Mouse (Mus musculus) central nervous system, embryonic 11.5 days (tissue): Measurements from ENCODE around the gene Map4k2. TPM values are rescaled to one million over a fixed set of nuclear protein-coding genes. Genes with fewer than 3 reads are reported as not detected.

Experiments
- polyA plus RNA-seq: library from polyadenylated mRNA; depleted of rRNA; stranded (reverse); fragments of >200 nt; gene quantifications from 2 replicates; pipeline ENCODE4 v1.2.3, GENCODE M21; 2012; rRNA removed

Gene Map4k2
- 52.5 and 65.3 TPM in 2 replicates for polyA plus RNA-seq

DNA sequence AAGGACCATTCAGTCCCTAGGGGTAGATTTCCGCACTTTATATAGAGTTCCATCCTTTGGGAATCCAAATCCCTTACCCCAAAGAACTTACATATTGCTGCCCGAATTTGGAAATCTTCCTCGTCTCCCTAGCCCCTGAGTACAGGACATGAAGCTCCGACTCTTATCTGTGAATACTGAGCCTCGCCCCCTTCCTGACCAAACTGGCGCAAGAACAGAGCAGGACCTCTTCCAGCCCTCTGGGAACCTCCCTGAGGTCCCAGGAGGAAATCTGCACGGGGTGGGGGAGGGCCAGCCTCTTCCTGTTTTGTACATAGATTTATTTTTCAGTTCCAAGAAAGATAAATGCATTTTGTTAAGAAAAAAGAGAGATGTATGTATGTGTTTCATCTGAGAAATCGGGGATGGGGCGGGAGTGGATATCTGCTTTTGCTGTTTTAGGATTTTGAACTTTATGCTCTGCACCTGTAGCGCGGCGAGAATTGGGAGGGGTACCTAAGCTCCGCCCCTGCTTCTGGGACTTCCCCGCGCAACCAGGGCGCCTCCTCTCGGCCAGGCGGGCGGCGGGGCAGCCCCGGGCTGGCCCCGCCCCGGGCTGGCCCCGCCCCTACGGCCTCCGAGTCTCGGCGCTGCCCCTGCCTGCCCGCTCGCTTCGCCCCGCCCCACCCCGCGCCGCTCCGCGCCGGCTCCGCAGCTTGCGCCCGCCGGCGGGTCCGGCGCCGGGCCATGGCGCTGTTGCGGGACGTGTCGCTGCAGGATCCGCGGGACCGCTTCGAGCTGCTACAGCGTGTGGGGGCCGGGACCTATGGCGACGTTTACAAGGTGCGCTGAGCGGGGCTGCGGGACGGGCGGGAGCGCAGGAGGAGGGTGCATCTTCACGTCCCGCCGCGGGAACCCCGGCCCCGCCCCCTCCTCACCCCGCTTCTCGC is at the start of gene Map4k2:
Gene Map4k2 (plus strand): TSS at position 612 of the 929 bp plus-strand sequence.

DNA sequence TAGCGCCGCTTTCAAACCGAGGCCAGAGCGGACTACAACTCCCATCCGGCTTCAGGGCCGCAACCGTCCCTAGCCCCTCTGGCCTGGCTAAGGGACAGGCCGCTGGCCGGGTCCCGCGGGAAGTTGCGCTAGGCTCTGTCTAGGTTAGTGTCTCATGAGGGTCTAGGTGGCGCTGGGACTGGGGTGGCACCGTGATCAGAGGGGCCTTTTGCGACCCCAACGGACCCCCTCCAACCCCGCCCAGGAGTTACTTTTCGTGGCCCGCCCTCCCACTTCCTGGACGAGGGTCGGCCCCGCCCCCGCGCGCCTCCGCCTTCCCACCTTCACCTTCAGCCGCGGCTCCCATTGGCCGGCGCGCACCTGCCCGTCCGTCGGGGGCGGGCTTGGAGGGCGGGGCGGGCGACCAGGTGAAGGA is 34.8 kb upstream of the Map4k2 start, which contains the start of gene Cdc42bpg:
Gene Cdc42bpg (plus strand): TSS at position 320 of the 415 bp plus-strand sequence.

DNA sequence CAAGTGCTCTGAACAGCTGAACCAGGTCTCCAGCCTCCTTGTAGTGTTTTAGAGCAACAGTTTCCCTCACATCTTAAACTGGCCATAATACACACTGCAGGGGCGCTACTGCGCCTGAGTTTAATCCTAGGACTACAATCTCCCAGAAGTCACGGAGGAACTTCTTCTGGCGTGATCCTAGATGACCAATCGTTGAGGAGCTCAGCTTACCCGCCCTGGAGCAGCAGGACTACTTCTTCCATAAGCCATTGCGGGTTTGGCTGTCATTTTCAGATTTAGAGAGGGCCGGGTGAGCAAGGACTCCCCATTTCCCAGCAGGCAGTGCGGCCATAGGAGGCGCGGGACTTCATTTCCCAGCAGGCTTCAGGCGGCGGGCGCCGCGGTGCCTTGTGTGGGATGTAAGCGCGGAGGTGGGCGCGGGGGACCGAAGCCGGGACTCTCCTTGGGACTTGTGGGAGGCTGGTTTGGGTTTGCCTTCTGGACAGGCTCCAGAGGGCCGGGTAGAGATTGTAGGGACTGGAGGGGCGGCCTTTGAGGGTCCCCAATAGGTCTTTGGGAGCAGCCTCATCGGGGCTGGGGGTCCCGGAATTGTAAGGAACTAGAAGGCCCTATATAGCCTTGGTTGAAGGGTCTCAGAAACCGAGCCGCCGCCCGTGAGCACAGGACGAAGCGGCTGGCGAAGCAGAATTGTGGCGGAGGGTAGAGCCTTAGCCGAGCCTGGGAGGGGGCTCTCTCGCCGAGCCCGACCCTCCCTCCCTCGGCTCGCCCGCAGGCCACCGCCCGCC is 6.1 kb upstream of the Map4k2 start, which contains the start of gene Men1:
Gene Men1 (plus strand): TSS at position 307 of the 785 bp plus-strand sequence.

DNA sequence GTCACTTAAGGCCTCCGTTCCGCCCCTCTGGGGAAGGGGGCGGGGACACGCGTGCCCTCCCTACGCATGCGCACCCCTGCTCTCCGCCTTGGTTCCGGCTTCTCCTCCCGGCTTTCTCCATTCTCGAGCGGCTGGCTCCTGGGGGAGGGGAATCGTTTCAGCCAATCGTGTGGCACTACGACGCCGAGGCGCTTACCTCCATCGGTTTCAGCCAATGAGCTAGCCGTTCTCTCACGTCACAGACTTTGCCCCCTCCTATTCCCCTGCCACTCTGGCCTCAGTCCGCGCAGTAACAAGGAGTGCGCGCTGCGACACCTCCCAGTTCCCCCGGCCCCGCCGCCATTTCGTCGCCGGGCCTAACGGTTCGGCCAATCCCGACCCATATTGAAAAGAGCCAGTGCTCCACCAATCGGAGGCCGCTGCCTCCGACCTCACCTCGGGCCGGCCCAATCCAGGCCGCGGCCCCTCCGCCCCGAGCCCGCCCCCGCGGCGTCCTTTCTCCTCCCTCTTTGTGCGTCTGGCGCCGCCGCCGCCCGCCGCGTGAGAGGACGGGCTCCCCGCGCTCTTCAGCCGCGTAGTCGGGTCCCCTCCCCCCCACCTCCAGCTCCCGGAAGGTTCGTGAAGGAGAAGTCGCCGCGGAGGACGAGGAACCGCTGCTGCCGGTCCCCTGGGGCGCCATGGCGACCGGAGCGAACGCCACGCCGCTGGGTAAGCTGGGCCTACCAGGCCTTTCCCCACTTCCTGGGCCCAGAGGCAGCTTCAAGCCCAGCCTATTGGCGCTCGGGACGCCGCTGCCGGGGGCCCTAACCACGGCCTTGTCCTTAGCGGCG is 22.7 kb downstream of the Map4k2 start, which contains the start of gene Sf1:
Gene Sf1 (plus strand): TSS at position 280 of the 830 bp plus-strand sequence.

DNA sequence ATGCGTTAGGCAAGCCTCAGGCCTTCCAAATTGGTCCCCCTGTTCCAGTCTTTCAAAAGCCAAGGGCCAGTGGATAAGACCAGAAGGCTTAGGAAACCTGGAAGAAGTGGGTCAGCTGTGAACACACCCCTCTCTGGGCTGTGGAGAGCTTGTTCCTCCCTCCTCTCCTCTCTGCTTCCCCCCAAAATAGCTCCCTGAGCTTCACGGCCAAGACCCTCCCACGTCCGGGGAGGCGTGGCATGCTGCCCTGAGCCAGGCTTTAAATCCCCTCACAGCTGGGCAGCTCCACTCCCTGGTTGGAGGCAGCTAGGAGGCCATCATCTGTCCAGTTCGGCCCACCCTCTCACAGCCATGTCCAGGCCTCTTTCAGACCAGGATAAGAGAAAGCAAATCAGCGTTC is 43.2 kb downstream of the Map4k2 start, which contains the start of gene Pygm:
Gene Pygm (plus strand): TSS at position 272 of the 400 bp plus-strand sequence.

DNA sequence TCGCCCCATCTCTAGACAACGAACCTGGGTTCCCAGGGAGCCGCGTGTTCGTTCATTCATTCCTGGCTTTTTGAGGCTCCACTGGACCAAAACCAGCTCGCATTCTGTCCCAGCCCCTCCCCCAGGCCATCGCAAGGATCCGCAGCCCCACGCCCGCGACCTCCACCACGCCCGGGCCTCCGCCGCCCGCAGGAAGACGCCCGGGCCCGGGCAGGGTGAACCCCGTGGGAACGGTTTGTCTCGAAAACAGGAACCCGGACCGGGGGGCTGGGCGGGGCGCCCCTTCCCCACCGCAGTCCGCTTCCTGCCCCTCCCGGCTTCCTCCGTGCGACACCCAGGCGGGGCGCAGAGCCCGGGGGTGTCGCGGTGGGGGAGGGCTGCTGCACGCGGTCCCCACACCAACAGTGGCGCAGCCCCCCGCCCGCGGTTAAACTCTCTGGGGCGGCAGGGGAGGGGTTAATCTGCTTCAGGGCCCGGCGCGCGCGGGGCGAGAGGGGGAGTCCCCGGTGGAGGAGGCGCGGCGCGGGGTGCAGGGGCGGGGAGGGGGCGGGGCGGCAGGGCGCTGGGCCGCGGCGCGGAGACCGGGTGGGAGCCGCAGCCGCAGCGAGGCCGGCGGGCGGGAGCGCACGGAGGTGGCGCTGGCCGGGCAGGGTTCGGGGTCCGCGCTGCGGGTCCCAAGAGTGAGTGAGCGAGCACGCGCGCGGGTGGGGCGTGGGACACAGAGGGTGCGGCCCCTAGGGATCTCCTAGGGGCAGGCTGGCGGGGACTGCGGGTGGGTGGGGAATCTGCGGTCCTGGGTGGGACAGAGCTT is 58.6 kb downstream of the Map4k2 start, which contains the start of gene Rasgrp2:
Gene Rasgrp2 (plus strand): TSS at position 56 of the 811 bp plus-strand sequence.

Other genes starting within 250 kb of the Map4k2 start
- gene AC131692.1, start 246.7 kb upstream of the Map4k2 start, polyA plus RNA-seq = 1.3 and 1.6 TPM in 2 replicates
- 2.8 and 3.9 TPM in 2 replicates for gene Naaladl1, start 235.4 kb upstream of the Map4k2 start, polyA plus RNA-seq
- gene Sac3d1, start 222.5 kb upstream of the Map4k2 start, polyA plus RNA-seq = 41.9 and 69.7 TPM in 2 replicates
- 27.4 and 36.9 TPM in 2 replicates for gene Snx15, start 212.8 kb upstream of the Map4k2 start, polyA plus RNA-seq
- not detected in 2 replicates for gene Batf2, start 200.2 kb upstream of the Map4k2 start, polyA plus RNA-seq
- gene Arl2, start 199.6 kb upstream of the Map4k2 start, polyA plus RNA-seq = 55.9 and 75.4 TPM in 2 replicates
- gene Majin, start 156.7 kb upstream of the Map4k2 start, polyA plus RNA-seq = not detected in 2 replicates
- 0.16 and 1.1 TPM in 2 replicates for gene Gpha2, start 114.8 kb upstream of the Map4k2 start, polyA plus RNA-seq
- gene Ppp2r5b, start 105.3 kb upstream of the Map4k2 start, polyA plus RNA-seq = 35.9 and 56.4 TPM in 2 replicates
- 11.8 and 15.7 TPM in 2 replicates for gene Atg2a, start 99.5 kb upstream of the Map4k2 start, polyA plus RNA-seq
- gene Ehd1, start 64.4 kb upstream of the Map4k2 start, polyA plus RNA-seq = 143 and 275 TPM in 2 replicates
- gene Cdc42bpg, start 34.7 kb upstream of the Map4k2 start, polyA plus RNA-seq = 6.8 and 8.0 TPM in 2 replicates
- gene Men1, start 6.2 kb upstream of the Map4k2 start, polyA plus RNA-seq = 84.2 and 116 TPM in 2 replicates
- 223 and 269 TPM in 2 replicates for gene Sf1, start 22.6 kb downstream of the Map4k2 start, polyA plus RNA-seq
- gene Pygm, start 43.3 kb downstream of the Map4k2 start, polyA plus RNA-seq = 6.3 and 8.2 TPM in 2 replicates
- gene Rasgrp2, start 58.2 kb downstream of the Map4k2 start, polyA plus RNA-seq = 24.6 and 28.9 TPM in 2 replicates
- gene Nrxn2, start 77.6 kb downstream of the Map4k2 start, polyA plus RNA-seq = 33.9 and 37.2 TPM in 2 replicates
- 0.05 TPM in 1 of 2 replicates, not detected in the other for gene Slc22a12, start 201.9 kb downstream of the Map4k2 start, polyA plus RNA-seq